Mouse (Mus musculus) heart, embryonic 16.5 days (tissue): ENCODE results near the gene Lrrc8b. TPM values are rescaled to one million over a fixed set of nuclear protein-coding genes. Genes with fewer than 3 reads are reported as not detected.

Experiments
- ATAC-seq: fragments of 200-750 bp; cut with Nextera tagmentation; replicated peaks from 2 replicates; pipeline ENCODE4 v1.8.0; 2017; ENCODE audit warnings: moderate number of reproducible peaks; ENCODE audit not compliant: insufficient read depth, low FRiP score; ENCODE audit errors: extremely low read depth
- H3K27ac ChIP-seq: fragments of 300-500 bp; sonication (generic); 2 replicates; pipeline ENCODE4 v1.5.1; 2014; ENCODE audit warnings: mild to moderate bottlenecking, low read length, control low read depth, moderate library complexity
- H3K27me3 ChIP-seq: fragments of 300-500 bp; sonication (generic); 2 replicates; pipeline ENCODE4 v1.6.1; 2014; ENCODE audit warnings: low read length, mixed read lengths; ENCODE audit not compliant: control insufficient read depth, insufficient read depth
- H3K36me3 ChIP-seq: fragments of 300-500 bp; sonication (generic); 2 replicates; pipeline ENCODE4 v1.6.1; 2014; ENCODE audit not compliant: control insufficient read depth, insufficient read depth
- H3K4me1 ChIP-seq: fragments of 300-500 bp; sonication (generic); 2 replicates; pipeline ENCODE4 v1.6.1; 2014; ENCODE audit warnings: low read length, mixed read lengths; ENCODE audit not compliant: control insufficient read depth, insufficient read depth
- H3K4me2 ChIP-seq: fragments of 300-500 bp; sonication (generic); 2 replicates; pipeline ENCODE4 v1.6.1; 2014; ENCODE audit warnings: low read depth, mild to moderate bottlenecking, control low read depth, low read length
- H3K4me3 ChIP-seq: fragments of 300-500 bp; sonication (generic); 2 replicates; pipeline ENCODE4 v1.5.1; 2014; ENCODE audit warnings: mild to moderate bottlenecking, control low read depth, low read length
- H3K9ac ChIP-seq: fragments of 300-500 bp; sonication (generic); 2 replicates; pipeline ENCODE4 v1.6.1; 2014; ENCODE audit warnings: low read length, control low read depth
- H3K9me3 ChIP-seq: fragments of 300-500 bp; sonication (generic); replicated peaks from 2 replicates; pipeline ENCODE4 v1.6.1; 2016; ENCODE audit warnings: low read length; ENCODE audit not compliant: control insufficient read depth
- WGBS: fragments of 180-500 bp; shearing (Covaris S2); extraction: QIAGEN DNeasy Blood & Tissue Kit; methylation state at CpG from one replicate; pipeline ENCODE4 v1.1.7; 2014; 5-methylcytosine and 5-hydroxymethylcytosine counted together
- polyA plus RNA-seq: library from polyadenylated mRNA; unstranded; fragments of >200 nt; fragmentation: Nextera tagmentation; extraction: Ambion mirVana; gene quantifications from 2 replicates; pipeline ENCODE4 v1.2.1, GENCODE M21; 2015

Lrrc8b gene
- polyA plus RNA-seq, 1 experiment from 2014 or later = 3.2 TPM

DNA sequence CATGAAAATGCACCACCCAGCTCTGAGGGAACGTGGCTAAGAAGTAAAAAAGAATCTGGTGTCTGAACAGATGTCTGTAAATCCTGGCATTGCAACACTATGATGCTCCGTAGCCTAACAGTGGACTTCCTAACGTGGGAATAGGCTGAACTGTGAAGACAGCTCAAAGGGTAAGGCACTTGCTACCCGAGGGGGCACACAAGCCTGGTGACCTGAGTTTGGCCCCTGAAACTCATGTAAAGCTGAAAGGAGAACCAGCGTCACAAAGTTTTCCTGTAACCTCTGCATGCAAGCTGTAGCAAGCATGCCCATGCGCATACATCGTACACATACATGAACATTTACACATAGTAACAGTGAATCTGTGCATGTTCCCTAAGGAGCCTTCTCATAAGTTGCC, 81.0 kb downstream of the Lrrc8b start:
- no peak for ATAC-seq
- Histone ChIP-seq H3K27me3 (no peaks in the 10 kb centered on the region), H3K4me2 (no peak overlapping the region), H3K27ac (no peak overlapping the region), H3K9me3 (no peaks in the 10 kb centered on the region), H3K9ac (no peak overlapping the region), H3K4me3 (no peak overlapping the region), H3K36me3 (no peaks in the 10 kb centered on the region), H3K4me1 (peaks cover 7% of the 10 kb centered on the region)
- 86% methylated on average over 7 of the region's 7 CpGs for WGBS

GRCm38 (mm10) chr5:105498429-105499000, 82.9 kb downstream of the Lrrc8b start:
- Histone ChIP-seq H3K36me3 (no peaks in the 10 kb centered on the region), H3K9ac (no peak overlapping the region), H3K4me3 (no peak overlapping the region), H3K9me3 (peaks cover 4% of the 10 kb centered on the region; the same call in 1 of the 2 replicates), H3K4me2 (no peak overlapping the region), H3K4me1 (peaks cover 3% of the 10 kb centered on the region), H3K27me3 (no peaks in the 10 kb centered on the region), H3K27ac (no peak overlapping the region)
- no peak for ATAC-seq
- WGBS = 62% methylated on average over 4 of the region's 4 CpGs

DNA sequence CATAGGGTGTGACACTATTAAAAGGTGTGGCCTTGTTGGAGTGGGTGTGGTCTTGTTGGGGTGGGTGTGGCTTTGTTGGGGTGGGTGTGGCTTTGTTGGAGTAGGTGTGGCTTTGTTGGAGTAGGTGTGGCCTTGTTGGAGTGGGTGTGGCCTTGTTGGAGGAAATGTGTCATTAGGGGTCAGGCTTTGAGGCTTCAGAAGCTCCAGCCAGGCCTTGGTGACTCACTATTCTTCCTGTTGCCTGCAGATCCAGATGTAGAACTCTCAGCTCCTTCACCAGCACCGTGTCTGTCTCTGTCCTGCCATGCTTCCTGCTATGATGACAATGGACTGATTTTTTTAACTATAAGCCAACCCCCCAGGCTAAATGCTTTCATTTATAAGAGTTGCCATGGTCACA, 83.8 kb downstream of the Lrrc8b start:
- no peak for ATAC-seq
- 63% methylated on average over 1 of the region's 1 CpGs for WGBS
- Histone ChIP-seq H3K4me3 (no peak overlapping the region), H3K36me3 (no peaks in the 10 kb centered on the region), H3K4me2 (no peak overlapping the region), H3K4me1 (peaks cover 3% of the 10 kb centered on the region), H3K27me3 (no peaks in the 10 kb centered on the region), H3K27ac (no peak overlapping the region), H3K9ac (no peak overlapping the region), H3K9me3 (peaks cover 4% of the 10 kb centered on the region; the same call in 1 of the 2 replicates)

- Histone ChIP-seq H3K9me3 (peaks cover 4% of the 10 kb centered on the region; the same call in 1 of the 2 replicates), H3K27me3 (no peaks in the 10 kb centered on the region), H3K36me3 (no peaks in the 10 kb centered on the region), H3K4me1 (peaks cover 3% of the 10 kb centered on the region), H3K27ac (no peak overlapping the region), H3K4me2 (no peak overlapping the region), H3K9ac (no peak overlapping the region), H3K4me3 (no peak overlapping the region)
- ATAC-seq = no peak
- WGBS = 56% methylated on average over 12 of the region's 12 CpGs
Measured at GRCm38 (mm10) chr5:105500132-105501121, 84.9 kb downstream of the Lrrc8b start.

GRCm38 (mm10) chr5:105501136-105501535, 85.6 kb downstream of the Lrrc8b start:
- no peak overlapping the region for H3K27ac ChIP-seq
- H3K4me2 ChIP-seq = no peak overlapping the region
- H3K9me3 ChIP-seq = peaks cover 4% of the 10 kb centered on the region; the same call in 1 of the 2 replicates
- ATAC-seq = no peak
- H3K4me1 ChIP-seq = no peaks in the 10 kb centered on the region
- H3K9ac ChIP-seq = no peak overlapping the region
- H3K27me3 ChIP-seq = no peaks in the 10 kb centered on the region
- H3K4me3 ChIP-seq = no peak overlapping the region
- no peaks in the 10 kb centered on the region for H3K36me3 ChIP-seq
- 95% methylated on average over 3 of the region's 3 CpGs for whole genome bisulfite sequencing

DNA sequence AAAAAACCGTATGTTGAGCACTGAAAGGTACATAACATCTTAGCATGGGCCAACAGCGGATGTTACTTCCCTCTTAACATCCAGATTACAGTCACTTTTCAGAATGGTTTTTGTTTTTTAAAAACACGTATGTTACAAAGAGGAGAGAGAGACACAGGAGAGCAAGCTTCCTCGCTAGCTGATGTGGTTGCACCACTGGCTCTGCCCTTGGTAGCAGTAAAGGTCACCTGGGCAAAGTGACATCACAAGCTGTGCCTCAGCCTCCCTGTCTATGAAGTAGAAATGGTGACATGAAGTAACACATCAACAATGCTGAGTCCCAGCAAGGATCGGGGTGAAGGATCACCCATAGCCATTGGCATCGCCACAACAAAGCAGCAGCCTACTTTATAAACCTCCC, 93.2 kb downstream of the Lrrc8b start:
- no peak for ATAC-seq
- Histone ChIP-seq H3K36me3 (no peaks in the 10 kb centered on the region), H3K9me3 (no peaks in the 10 kb centered on the region), H3K4me3 (no peak overlapping the region), H3K4me2 (no peak overlapping the region), H3K27me3 (no peaks in the 10 kb centered on the region), H3K27ac (no peak overlapping the region), H3K4me1 (0 out of 2 replicates have a peak, but pooled peaks cover 2% of the 10 kb centered on the region), H3K9ac (no peak overlapping the region)
- WGBS = 90% methylated on average over 6 of the region's 6 CpGs

DNA sequence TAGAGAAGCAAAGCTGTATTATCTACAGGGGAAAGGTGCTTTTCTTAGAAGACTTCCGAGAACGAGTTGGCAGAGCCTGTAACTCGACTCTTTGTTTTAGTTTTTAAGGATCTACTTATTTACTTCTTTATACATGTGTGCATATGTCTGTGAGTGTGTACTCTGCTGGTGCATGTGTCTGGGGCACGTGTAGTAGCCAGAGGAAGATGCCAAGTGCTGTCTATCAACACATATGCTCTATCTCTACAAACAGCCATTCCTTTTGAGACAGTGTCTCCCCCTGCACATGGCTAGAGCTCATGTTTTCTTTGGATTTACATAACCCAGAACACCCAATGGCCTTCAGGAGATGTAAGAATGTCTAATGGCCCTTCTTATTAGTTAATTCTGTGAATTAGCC, 96.7 kb downstream of the Lrrc8b start:
- no peak overlapping the region for H3K27ac ChIP-seq
- ATAC-seq = no peak
- WGBS = 39% methylated on average over 4 of the region's 4 CpGs

GRCm38 (mm10) chr5:105515532-105515931, 100.0 kb downstream of the Lrrc8b start:
- Histone ChIP-seq H3K4me2 (no peak overlapping the region), H3K36me3 (no peaks in the 10 kb centered on the region), H3K4me1 (peaks cover 6% of the 10 kb centered on the region; the same call in 1 of the 2 replicates), H3K27me3 (no peaks in the 10 kb centered on the region), H3K4me3 (no peak overlapping the region), H3K27ac (no peak overlapping the region), H3K9me3 (no peaks in the 10 kb centered on the region), H3K9ac (no peak overlapping the region)
- ATAC-seq = no peak
- WGBS = 79% methylated on average over 6 of the region's 6 CpGs

More for the DNA sequence above, 96.7 kb downstream of the Lrrc8b start:
- Histone ChIP-seq H3K4me2 (no peak overlapping the region), H3K9me3 (no peaks in the 10 kb centered on the region), H3K4me1 (0 out of 2 replicates have a peak, but pooled peaks cover 2% of the 10 kb centered on the region), H3K27me3 (no peaks in the 10 kb centered on the region), H3K36me3 (no peaks in the 10 kb centered on the region), H3K4me3 (no peak overlapping the region), H3K9ac (no peak overlapping the region)

- no peak overlapping the region for H3K4me3 ChIP-seq
- no peak for ATAC-seq
- no peaks in the 10 kb centered on the region for H3K36me3 ChIP-seq
- H3K9me3 ChIP-seq = no peaks in the 10 kb centered on the region
- H3K4me1 ChIP-seq = peaks cover 13% of the 10 kb centered on the region
- no peaks in the 10 kb centered on the region for H3K27me3 ChIP-seq
- no peak overlapping the region for H3K4me2 ChIP-seq
- WGBS = 53% methylated on average over 3 of the region's 3 CpGs
- H3K9ac ChIP-seq = no peak overlapping the region
- H3K27ac ChIP-seq = no peak overlapping the region
Measured at GRCm38 (mm10) chr5:105516290-105516689, 100.7 kb downstream of the Lrrc8b start.
